Mouse (Mus musculus): Measurements from ENCODE around the gene Bnipl.

The Bnipl gene

DNA sequence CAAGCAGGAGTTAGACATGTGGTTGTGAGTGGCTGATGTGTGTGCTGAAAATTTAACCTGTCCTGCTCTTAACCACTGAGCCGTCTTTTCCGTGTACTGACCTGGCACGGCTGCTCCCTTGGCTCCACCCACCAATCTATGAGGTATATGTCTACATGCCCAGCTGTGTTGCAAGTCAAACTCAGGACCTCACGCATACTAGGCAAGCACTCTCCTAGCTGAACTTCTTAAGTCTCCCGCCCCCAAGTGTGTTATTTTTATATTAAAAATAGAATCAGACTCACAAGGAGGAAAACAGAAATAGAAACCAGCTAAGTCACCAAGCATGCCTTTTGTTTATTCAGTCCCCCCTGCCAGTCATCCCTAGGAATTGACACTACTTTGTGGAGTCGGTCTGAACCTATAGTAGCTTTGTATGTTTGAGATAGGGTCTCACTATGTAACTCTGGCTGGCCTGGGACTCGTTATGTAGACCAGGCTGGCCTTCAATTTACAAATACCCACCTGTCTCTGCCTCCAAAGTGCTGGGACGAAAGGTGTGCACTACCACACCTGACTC lies 13.4 kb downstream of the Bnipl start:
- in situ Hi-C loops (cut with MboI, MseI) = no loop called here

DNA sequence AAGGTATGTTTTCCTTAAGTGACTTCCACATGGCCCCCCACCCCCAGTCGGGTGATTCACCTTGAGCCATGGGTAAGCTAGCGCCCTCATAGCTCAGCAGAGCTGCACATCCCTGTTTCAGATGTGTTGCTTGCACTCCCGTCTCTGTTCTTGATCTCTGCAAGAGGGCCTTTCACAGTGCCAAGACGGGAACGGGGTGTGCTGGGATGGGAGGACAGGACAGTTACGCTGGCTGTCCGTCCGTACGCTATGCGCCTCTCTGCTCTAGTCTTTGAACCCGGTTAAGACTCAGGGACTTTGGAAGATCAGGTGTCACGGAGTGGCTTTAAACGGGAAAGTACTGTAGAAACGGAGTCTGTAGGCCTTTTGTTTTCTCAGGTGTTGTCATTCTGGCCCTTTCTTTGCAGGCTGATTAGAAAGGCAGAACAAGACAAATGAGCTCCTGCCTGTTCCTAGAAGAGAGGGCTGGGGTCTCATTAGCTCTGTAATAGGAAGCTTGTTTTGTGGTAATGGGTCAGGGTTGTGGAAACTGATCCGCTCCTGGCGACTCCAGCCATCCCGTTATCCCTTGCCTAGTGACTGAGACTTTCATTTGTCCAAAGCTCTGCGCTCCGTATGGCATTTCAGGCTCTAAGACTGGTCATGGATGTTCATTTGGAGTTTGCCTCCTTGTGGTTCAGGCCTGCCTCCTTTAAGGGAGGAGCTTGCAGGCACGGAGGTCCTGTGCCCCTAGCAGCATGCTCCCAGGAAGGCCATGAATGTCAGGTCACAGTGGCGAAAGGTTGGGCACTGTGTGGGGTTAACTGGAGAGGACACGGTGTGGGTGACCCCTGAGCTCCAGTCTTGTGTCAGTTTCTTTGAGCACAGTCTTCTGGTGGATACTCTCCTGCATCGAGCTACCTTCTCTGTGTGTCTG lies 15.3 kb downstream of the Bnipl start:
- in situ Hi-C loops (cut with MboI, MseI) = no loop called here

DNA sequence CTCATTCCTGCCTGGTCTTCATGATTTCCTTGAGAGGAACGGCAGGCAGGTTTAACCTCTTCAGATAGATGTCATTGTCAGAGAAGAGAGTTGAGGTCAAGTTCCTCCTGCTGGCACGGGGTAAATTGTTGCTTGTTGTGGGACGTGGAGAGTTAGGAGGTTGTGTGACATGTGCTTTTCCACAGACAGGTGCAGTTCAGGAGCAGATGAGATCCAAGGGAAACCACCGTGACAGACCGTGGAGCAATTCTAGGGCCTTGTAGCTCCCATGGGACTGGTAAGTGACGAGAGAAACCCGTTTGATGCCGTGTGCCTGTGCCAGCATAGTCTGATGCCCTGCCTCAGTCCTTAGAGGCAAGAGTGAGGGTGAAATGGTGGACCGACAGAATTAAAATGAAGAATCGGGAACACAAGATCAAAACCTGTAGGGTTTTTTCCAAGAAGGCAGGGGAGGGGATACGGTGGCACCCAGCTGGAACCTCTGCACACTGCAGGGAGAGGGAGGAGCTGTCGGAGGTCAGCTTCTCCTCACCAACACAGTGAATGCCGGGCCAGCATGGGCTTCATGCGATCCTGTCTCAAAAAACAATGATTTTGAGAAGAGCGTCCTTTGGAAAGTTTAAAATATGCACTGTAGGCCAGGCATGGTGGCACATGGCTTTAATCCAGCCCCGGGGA lies 17.6 kb downstream of the Bnipl start:
- in situ Hi-C loops (cut with MboI, MseI) = no loop called here

DNA sequence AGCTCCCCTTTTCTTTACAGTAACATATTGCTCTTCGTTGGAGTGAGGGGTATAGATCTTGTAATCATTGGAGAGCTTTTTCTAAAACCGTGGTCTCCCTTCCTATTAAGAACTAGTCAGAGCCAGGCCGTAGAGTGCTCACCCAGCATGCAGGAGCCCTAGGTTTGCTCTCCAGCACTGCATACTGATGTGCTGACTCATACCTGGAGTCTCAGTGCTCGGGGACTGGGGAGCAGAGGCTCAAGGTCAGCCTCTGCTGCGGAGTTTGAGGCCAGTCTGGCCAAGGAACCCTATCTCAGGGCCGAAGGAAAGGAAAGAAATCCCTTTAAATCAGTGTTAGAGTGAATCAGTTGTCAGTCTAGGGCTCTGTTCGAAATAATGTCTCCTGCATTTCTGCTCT lies 18.2 kb downstream of the Bnipl start:
- in situ Hi-C loops (cut with MboI, MseI) = no loop called here

DNA sequence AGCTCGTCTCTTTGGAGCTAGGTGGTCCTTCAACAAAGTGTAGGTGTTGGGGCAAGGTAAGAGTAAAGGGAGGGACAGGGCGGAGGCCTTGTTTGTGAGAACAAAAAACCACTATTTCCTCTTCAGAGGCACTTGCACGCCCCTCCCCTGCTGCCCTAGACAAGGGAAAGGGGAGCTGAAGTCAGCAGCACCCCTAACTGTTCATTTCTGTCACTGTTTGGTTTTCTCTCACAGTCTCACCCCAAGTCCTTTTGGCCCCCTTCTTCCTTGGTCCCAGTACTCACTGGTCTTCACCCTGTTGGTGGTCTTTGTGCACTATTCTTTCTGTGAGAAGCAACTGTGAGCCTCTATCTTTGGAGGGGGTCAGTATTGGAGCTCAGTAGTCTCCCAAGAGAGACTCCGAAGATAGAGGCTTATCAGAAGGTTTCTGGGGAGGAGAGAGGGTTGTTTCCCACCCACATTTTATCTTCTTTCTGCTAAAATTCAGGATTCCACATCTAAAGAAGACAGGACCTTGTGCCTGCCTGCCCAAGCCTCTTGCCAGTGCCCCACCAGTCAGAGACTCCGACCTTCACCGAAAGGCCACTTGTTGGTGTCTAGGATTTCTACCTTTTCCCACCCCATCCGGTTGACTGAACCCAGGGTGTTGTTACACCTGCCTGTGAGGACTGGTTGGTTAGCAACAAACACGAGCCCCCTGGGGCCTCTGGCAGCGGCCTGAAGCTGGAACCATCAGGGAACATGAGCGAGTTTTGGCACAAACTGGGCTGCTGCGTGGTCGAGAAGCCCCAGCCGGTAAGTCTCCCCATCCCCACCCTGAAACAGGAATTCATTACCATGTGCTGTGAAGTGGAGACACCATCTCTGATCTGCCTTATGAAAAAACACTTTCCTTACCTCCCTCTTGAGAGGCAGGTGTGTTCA lies 19.4 kb downstream of the Bnipl start, which contains the start of gene Mllt11:
Gene Mllt11, minus strand, starts transcription at position 874 of the 924 bp plus-strand sequence.
- in situ Hi-C loops (cut with MboI, MseI) = no loop called here

DNA sequence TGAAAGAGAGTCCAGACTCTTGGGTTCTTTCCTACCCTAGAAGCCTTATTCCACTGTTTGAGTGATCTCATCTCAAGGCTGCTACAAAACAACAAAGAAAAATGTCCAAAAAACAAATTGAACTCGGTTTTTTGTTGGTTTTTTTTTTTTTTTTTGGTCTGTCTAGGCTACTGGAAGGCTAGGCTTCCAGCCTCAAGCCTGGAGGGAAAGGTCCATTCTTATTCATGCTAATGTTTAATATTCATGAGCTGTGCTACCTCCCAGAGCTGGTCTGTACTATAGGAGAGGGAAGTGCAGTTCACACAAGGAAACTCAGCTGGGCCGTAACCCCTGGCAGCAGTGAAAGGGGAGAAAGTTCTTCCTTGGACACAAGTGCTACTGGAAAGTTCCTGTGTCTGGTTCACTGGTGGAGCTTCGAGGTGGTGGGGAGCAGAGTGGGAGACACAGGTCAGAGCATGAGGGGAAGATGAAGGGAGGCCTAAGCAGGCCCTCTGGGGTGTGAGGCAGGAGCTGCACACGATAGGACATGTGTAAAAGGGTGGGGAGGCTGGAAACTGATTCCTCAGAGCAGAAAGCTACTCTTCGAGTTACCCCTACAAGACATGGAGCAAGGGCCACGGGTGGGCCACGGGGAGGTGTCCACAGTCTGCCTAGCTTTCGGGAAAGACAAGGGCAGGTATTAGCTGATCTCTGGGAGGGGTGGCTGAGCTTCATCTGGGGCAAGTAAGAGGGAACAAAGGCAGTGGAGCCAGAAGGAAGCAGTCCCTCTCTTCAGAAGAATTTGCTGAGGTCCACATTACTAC lies 20.3 kb downstream of the Bnipl start:
- in situ Hi-C loops (cut with MboI, MseI) = no loop called here

DNA sequence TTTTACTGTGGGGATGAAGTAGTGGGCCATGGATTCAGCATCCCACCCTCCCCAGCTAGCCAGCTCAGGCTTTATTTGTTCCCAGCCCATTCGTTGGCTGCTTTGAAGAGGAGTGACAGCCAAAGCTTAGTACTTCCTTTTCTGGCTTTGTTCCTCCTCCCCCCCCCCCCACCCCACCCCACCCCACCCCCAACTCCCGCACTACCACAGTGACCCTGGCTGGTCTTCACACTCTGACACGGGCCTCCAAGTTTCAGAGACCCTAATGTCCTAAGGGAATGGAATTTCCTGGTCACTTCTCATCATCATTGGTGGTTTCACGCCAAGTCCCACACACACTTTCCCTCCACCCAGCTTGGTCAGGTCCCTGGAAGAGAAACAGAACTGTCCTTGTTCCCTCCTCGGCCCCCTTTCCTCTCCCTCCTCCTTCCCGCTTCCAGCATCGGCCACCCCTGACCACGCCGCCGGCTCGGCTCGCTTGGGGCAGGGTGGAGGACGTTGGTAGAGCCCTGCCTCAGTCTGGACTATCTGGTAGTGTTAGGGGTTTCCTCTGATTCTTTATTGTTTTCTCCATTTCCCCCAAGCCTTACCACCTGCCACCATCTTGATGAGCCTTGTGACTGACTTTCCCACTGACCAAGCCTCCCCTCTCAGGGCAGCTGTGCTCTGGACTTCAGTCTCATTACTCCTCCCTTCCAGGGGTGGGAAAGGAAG lies 21.1 kb downstream of the Bnipl start:
- in situ Hi-C loops (cut with MboI, MseI) = no loop called here

DNA sequence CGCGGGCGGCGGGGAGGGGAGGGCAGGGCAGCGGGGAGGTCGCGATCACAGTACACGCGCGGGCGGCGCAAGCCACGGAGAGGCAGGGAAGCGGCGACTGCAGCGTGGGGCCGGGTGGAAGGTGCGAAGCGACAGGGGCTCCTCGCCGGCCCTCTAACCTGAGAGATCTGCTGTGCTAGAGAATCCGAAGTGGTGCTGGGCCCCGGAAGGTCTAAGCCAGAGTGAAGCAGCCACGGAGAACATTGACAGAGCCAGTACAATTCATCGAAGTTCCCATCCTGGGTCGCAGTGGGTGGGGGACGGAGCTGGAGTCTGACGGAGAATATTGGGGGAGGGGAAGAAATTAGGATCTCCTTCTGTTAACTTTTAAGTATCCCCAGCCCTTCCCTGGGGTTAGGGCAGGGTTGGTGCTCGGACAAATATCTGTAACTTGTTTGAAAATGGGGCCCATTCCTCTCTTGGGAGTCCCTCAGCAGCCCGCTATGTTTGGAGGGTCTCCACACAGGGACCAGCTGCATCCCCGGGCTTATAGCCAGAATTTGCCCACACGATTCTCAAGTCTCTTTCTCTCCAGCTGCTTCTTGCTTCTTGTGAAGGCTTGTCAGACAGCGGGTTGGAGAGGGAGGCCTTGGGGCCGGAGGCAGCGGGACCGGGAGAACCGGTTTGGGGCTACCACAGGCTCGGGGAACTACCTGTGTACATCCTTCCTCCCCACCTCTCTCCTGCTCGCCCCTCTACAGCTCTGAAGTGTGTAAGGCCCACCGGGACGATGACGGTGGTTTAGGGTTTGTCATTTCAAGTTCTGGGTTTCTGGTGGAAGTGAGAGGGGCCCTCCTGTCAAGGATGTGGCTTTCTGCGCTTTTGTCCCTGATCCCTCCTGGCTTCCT lies 21.9 kb downstream of the Bnipl start:
- in situ Hi-C loops (cut with MboI, MseI) = no loop called here

DNA sequence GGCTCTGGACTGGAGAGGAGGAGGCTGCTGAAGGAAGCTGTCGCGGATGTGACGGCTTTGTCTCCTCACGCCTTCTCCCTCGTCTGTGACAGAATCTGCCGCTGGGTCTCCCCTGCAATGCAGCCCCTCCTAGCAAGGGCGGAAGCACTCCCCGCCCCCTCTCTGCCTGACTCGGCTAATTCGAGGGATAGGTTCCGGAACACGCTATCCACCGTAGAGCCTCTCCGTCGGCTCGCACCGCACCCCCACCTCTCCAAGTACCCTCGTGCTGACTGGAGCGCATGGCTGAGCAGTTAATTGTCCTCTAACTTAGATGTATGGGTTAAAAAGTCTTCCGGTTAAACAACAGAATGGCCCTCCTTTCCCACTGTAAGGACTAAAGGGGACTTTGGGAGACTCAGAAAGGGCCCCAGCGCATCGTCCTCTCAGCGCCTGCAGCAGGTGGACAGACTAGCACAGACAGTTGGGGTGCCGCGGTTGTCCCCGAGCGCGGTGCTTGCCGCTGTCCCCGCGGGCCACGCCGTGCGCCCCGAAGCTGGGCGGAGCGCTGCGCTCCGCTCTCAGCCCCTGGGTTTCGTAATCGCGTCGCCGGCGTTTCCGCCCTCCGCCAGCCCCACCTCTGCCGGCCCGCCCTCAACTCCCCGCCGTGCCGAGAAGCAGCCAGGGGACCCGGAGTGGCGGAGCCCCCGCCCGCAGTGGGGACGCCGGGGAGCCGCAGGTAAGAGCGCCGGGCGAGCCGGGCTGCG lies 22.7 kb downstream of the Bnipl start, which contains the start of gene Cdc42se1:
Gene Cdc42se1, plus strand, starts transcription at position 585 of the 746 bp plus-strand sequence.
- in situ Hi-C loops (cut with MboI, MseI) = no loop called here

DNA sequence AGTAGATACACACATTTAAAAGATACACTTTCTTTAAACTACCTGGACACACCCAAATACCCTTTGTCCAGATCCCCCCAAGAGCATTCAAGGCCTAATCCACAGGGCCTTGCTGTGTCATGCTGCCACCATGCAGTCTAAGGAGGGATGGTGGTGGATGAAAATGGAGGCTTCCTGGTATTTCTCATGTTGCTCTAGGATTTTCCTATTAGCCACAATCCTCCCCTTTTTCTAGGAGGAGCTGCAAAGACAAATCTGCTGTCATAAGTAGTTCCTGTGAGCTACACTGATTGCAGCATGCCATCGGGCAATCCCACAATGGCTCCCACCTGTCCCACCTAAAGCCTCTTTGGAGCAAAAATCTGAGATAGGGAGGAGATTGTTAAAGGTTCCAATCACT lies 23.8 kb downstream of the Bnipl start:
- in situ Hi-C loops (cut with MboI, MseI) = no loop called here

DNA sequence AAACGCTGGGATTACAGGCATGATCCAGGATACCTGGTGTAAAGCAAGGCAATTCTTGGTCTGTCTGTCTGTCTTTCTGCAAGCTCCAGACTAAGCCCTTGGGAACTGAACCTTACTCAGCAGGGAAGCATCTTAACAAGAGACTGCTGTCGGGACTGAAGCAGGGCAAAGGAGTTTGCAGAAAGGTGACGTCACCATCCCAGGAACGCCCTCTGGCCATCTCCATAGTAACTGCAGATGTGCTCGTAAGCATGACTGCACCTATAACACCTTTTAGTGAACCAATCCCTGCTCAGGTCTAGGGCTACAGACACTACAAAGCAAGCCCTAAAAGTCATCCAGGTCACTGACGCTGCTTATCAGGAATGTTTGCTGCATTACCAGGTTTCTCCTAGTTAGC lies 26.7 kb downstream of the Bnipl start:
- in situ Hi-C loops (cut with MboI, MseI) = no loop called here

DNA sequence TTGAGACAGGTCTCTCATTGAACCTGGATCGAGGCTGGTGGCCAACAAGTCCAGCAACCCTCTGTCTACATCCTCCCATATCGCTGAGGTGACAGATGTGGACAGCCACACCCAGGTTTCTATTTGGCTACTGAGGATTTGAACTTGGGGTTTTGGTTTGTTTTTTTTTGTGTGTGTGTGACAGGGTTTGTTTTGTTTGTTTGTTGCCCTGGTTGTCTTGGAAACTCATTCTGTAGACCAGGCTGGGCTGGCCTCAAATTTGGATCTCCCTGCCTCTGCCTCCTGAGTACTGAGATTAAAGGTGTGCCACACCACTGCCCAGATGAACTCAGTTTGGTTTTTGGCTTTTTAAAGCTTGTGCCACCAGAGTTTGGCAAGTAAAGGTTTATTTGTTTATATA lies 28.0 kb downstream of the Bnipl start:
- in situ Hi-C loops (cut with MboI, MseI) = no loop called here

DNA sequence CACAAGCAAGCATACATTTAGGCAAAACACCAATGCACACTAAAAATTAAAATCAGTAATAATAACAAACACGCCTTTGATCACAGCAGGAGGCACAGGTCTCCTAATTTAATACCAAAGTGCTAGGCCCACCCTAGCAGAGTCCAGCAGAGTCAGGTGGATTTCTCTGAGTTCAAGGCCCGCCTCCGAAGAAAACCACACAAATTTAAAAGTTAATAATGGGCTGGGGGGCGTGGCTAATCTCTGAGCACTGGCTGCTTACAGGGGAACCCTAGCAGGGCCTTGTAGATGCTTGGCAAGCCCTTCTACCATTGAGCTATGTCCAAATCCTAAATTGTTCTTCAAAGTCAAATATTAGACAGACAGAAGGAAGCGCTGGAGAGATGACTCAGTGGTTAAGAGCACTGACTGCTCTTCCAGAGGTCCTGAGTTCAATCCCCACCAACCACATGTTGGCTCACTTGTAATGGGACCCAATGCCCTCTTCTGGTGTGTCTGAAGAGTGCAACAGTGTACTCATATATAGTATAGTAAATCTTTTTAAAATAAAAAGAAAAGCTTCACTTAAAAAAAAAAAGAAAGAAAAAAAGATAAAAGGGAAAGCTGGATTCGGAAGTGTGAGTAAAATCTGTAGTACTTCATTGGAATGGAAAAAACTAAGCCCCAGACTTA lies 32.4 kb downstream of the Bnipl start:
- in situ Hi-C loops (cut with MboI, MseI) = no loop called here

DNA sequence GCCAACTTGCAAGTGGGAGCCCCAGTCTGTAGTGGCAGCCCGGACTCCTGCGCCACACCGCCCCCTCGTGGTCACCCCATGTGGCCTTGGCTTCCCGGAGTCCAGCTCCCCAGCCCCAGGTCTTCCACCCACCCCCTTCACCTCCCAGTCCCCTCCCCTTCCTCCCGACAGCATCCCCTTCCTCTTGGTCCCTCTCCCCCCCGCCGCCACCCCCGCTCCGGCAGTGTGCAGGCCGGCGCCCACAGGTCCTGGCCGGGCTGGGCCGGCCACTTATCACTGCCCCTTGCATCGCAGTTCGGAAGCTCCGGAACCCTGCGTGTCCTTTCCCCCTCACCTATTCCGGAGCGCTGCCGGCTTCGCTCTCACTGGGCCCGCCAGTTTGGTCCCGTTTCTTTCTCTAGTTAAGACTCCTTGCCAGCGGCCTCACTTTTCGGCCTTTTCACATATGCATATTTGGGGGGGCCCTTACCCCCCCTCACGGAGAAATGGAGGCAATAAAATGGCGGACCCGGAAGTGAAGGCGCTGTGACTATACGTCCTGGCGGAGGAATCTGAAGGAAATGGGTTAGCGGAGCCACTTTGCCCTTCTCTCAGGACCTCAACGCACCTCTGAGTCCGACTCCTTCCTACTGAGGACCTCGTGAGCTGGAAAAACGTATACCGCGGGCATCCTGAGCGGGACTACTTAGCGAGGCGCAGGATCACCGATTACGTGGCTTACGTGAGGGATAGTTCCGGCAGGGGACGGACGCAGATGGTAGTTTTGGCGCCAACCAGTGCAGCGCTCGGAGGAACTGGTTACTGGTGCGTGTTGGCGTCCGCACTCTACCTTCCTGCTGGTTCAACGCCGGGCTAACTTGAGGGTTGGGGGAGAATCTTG lies 33.5 kb downstream of the Bnipl start, which contains the start of gene Gabpb2:
Gene Gabpb2, minus strand, starts transcription at position 662 of the 880 bp plus-strand sequence.
- in situ Hi-C loops (cut with MboI, MseI) = no loop called here

DNA sequence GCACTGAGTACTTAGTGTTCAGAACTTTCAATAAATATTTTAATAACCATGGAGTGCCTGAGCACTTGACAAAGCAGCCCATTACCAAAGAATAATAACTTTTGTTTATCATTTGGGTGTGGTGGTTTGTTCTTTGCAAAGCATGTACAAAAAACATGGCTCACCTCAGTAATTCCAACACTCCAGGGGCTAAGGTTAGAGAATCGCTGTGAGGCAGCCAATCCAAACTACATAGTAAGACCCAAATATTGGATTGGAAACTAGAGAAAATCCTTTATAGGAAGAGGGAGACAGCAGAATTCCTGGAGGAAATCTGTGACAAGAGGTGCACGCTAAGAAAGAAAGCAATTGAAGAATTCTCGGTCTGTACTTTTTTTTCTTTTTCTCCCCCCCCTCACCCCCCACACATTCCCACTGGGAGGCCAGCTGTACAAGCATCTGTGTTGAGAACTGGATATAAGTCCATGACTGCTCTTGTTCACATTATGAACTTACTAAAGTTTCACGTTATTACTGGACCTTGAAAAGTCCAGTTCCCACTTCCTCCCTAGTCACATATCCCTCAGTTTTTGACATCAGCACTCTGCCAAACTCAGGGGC lies 34.2 kb downstream of the Bnipl start:
- in situ Hi-C loops (cut with MboI, MseI) = no loop called here

DNA sequence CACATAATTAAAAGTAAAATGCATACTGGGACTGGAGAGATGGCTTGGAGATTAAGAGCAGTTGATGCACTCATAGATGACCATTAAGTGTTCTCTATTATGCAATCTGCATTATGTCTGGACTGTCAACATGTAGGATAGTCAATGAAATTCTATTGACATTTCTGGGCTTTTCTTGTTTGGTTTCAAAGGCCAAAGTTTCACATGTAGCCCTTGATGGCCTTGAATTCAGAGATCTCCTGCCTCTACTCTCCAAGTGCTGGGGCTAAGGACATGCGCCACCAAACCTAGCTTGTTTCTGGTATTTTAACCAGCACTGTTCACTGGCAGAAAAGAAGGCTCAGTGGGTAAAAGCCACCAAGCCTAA lies 37.4 kb downstream of the Bnipl start:
- in situ Hi-C loops (cut with MboI, MseI) = no loop called here
